Mouse (Mus musculus): ENCODE results near the gene Kif26b.

Gene Kif26b

GRCm38 (mm10) chr1:178597757-178598156 lies 68.8 kb downstream of the Kif26b start:
- no peak for DNase-seq

- peak; percentile 56 to 64 for DNase-seq
Measured at GRCm38 (mm10) chr1:178600851-178601569, 72.1 kb downstream of the Kif26b start.

GRCm38 (mm10) chr1:178609151-178609775 lies 80.3 kb downstream of the Kif26b start:
- no peak for DNase-seq

GRCm38 (mm10) chr1:178611512-178611911 lies 82.6 kb downstream of the Kif26b start:
- DNase-seq = no peak

- no peak for DNase-seq
Measured at GRCm38 (mm10) chr1:178621301-178621700, 92.4 kb downstream of the Kif26b start.

- DNase-seq = peak; percentile 40
Measured at GRCm38 (mm10) chr1:178623889-178624288, 95.0 kb downstream of the Kif26b start.

- DNase-seq = no peak
Measured at GRCm38 (mm10) chr1:178626961-178627381, 98.0 kb downstream of the Kif26b start.

- DNase-seq = no peak
Measured at GRCm38 (mm10) chr1:178630042-178630441, 101.1 kb downstream of the Kif26b start.

GRCm38 (mm10) chr1:178631863-178632262 lies 102.9 kb downstream of the Kif26b start:
- no peak for DNase-seq

GRCm38 (mm10) chr1:178634359-178635085 lies 105.6 kb downstream of the Kif26b start:
- no peak for DNase-seq

- DNase-seq = no peak
Measured at GRCm38 (mm10) chr1:178635470-178635869, 106.5 kb downstream of the Kif26b start.

GRCm38 (mm10) chr1:178637293-178637692 lies 108.4 kb downstream of the Kif26b start:
- no peak for DNase-seq

GRCm38 (mm10) chr1:178639951-178640350 lies 111.0 kb downstream of the Kif26b start:
- DNase-seq = no peak

- peak; percentile 52 to 63 for DNase-seq
Measured at GRCm38 (mm10) chr1:178640719-178641455, 112.0 kb downstream of the Kif26b start.

- DNase-seq = no peak
Measured at GRCm38 (mm10) chr1:178641788-178642187, 112.9 kb downstream of the Kif26b start.

GRCm38 (mm10) chr1:178644954-178645353 lies 116.0 kb downstream of the Kif26b start:
- DNase-seq = no peak

GRCm38 (mm10) chr1:178646589-178646988 lies 117.7 kb downstream of the Kif26b start:
- DNase-seq = no peak

- DNase-seq = no peak
Measured at GRCm38 (mm10) chr1:178655525-178655924, 126.6 kb downstream of the Kif26b start.

- no peak for DNase-seq
Measured at GRCm38 (mm10) chr1:178661035-178661434, 132.1 kb downstream of the Kif26b start.

GRCm38 (mm10) chr1:178661556-178661955 lies 132.6 kb downstream of the Kif26b start:
- DNase-seq = no peak

- no peak for DNase-seq
Measured at GRCm38 (mm10) chr1:178663539-178663938, 134.6 kb downstream of the Kif26b start.

GRCm38 (mm10) chr1:178664271-178664969 lies 135.5 kb downstream of the Kif26b start:
- DNase-seq = no peak
